Mouse (Mus musculus) cerebral cortex, adult 2 months (tissue): ENCODE measurements around the gene Fgf4.

ENCODE experiments used
- WGBS: fragments of 180-500 bp; shearing (Covaris S2); methylation state at CpG from one replicate; pipeline ENCODE4 v1.1.7; 2018; 5-methylcytosine and 5-hydroxymethylcytosine counted together

The Fgf4 gene

DNA sequence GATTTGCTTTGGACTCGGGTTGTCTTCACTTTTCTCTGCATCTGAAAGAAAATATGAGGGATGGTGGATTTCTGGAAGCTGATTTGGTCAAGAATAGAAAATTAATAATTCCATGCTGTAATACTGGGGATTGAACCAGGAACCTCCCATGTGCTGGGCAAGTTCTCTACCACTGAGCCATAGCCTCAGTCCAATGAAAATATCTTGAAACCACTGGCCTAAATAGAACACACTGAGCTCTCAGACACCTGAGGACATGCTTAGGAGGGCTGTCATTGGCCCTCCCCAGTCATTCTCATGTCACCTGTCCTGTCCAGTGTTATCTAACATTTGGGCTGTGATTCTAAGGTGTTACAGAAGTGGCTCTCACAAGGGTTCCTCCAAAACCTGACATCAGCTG is 64.0 kb downstream of the Fgf4 start:
- 77% methylated on average over 1 of the region's 1 CpGs for WGBS

DNA sequence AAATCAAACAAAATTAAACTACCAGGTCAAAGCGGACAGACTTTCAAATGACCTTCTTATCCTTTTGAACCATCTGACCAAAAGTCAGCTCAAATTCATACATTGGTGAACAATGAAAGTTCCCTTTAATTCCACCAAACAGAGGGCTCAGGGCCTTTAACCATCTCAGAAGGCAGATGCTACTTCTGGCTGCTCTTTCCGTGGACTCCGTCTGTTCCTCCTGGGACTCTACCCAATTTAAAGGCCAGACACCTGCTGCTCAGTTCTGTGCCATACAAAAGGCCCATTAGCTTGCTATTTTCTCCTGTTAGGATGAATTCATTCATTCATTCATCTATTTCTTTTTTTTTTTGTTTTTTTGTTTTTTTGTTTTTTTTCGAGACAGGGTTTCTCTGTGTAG is 65.7 kb downstream of the Fgf4 start:
- 68% methylated on average over 4 of the region's 4 CpGs for WGBS

DNA sequence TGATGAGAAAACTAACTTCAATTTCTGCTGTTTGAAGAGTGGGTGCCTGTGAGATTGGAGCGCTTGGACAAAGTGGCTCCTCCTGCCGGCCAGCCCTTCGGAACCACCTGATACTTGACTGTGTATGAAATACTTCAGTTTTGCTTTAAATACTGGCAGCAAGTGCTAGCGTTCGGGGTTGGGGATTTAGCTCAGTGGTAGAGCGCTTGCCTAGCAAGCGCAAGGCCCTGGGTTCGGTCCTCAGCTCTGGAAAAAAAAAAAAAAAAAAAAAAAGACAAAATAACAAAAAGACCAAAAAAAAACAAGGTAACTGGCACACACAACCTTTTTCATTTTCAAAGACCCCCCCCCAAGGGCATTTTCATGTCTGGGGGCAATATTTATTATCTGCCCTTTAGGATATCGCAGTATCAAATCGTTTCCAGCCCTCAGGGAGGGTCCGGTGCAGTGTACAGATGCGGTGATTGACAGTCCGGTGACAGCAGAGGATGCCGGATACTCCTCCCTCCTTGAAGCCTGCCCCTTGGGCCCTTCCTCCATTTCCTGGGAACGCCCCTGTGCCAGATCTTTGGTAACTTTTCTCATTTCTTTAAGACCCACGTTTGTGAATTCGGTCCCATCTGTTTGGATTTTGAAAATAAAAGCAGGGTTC is 67.3 kb downstream of the Fgf4 start:
- 5% methylated on average over 17 of the region's 17 CpGs for WGBS
